Mouse (Mus musculus) heart, postnatal 0 days (tissue): ENCODE results near the gene Krt32.

Experiments used
- CTCF ChIP-seq: IDR thresholded peaks from 2 replicates; pipeline ENCODE4 v1.5.1; 2016; ENCODE audit warnings: antibody characterized with exemption, control low read depth, low read depth
- EP300 ChIP-seq: IDR thresholded peaks from 2 replicates; pipeline ENCODE4 v1.6.1; 2016; ENCODE audit warnings: antibody characterized with exemption, low read depth

DNA sequence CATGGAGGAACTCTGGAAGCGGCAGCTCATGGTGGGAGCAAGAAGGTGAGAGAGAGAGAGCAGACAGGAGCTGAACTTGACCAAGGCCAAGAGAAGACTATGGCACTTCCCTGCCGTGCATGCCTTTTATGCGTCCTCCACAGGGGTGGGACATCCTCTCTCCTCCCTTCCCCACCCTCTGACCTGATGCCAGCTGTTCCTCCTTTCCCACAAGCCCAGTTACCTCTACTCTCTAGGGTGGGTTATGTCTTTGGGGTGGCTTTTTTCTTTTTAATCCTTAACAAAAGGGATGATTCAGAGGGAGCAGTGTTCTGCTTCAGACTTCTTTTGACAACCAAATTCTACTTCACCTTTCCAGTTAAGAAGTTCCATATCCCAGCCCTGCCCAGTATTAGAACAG is 33.4 kb upstream of the Krt32 start, which contains the start of gene Krt13:
- no peak for TF ChIP-seq CTCF
- no peak for TF ChIP-seq EP300
